Mouse (Mus musculus): ENCODE measurements around the gene Tmem266. TPM values are rescaled to one million over a fixed set of nuclear protein-coding genes. Genes with fewer than 3 reads are reported as not detected.

Tmem266 gene
- polyA plus RNA-seq, 1 experiment from 2014 or later, result 6.5 TPM

GRCm38 (mm10) chr9:55327234-55327615 lies 512 bp downstream of the Tmem266 start:
- under 1% methylated on average over 13 of the region's 13 CpGs for WGBS
- Histone ChIP-seq H3K9ac (ENCODE audit: low read depth, low read length) (peak overlapping the region; percentile 90), H3K36me3 (ENCODE audit: control insufficient read depth, insufficient read depth, low read length) (no peaks in the 10 kb centered on the region), H3K27ac (ENCODE audit: low read depth, low read length) (peak overlapping the region; percentile 72), H3K27me3 (replicated peaks; ENCODE audit: control insufficient read depth, insufficient read depth, low read length) (0 out of 2 replicates have a peak, but pooled peaks cover 2% of the 10 kb centered on the region), H3K4me3 (ENCODE audit: low read length) (peak overlapping the region; percentile 85), H3K9me3 (ENCODE audit: control insufficient read depth, low read length) (no peaks in the 10 kb centered on the region), H3K4me1 (ENCODE audit: control insufficient read depth, insufficient read depth, low read depth, low read length) (peaks cover 11% of the 10 kb centered on the region), H3K4me2 (ENCODE audit: low read length) (peak overlapping the region; percentile 84)
- 0 out of 2 replicates have a peak, but pooled peaks have one; percentile 7 for ATAC-seq

- 0 out of 2 replicates have a peak overlapping the region, but pooled peaks have one; percentile 14 for H3K9ac ChIP-seq (ENCODE audit: low read depth, low read length)
- whole genome bisulfite sequencing, result 25% methylated on average over 14 of the region's 14 CpGs
- peaks cover 19% of the 10 kb centered on the region for H3K4me1 ChIP-seq (ENCODE audit: control insufficient read depth, insufficient read depth, low read depth, low read length)
- peak overlapping the region; percentile 84 for H3K4me2 ChIP-seq (ENCODE audit: low read length)
- H3K36me3 ChIP-seq (ENCODE audit: control insufficient read depth, insufficient read depth, low read length), result no peaks in the 10 kb centered on the region
- ATAC-seq, result no peak
- H3K27ac ChIP-seq (ENCODE audit: low read depth, low read length), result no peak overlapping the region
- peak overlapping the region; percentile 27 for H3K4me3 ChIP-seq (ENCODE audit: low read length)
- no peaks in the 10 kb centered on the region for H3K9me3 ChIP-seq (ENCODE audit: control insufficient read depth, low read length)
- 0 out of 2 replicates have a peak, but pooled peaks cover 2% of the 10 kb centered on the region for H3K27me3 ChIP-seq (replicated peaks; ENCODE audit: control insufficient read depth, insufficient read depth, low read length)
These were observed 1.6 kb downstream of the Tmem266 start for GRCm38 (mm10) chr9:55328151-55328918.

- ATAC-seq, result no peak
- H3K4me3 ChIP-seq (ENCODE audit: low read length), result no peak overlapping the region
- 83% methylated on average over 6 of the region's 6 CpGs for WGBS
- 0 out of 2 replicates have a peak, but pooled peaks cover 2% of the 10 kb centered on the region for H3K27me3 ChIP-seq (replicated peaks; ENCODE audit: control insufficient read depth, insufficient read depth, low read length)
- no peaks in the 10 kb centered on the region for H3K36me3 ChIP-seq (ENCODE audit: control insufficient read depth, insufficient read depth, low read length)
- H3K9me3 ChIP-seq (ENCODE audit: control insufficient read depth, low read length), result no peaks in the 10 kb centered on the region
- no peak overlapping the region for H3K9ac ChIP-seq (ENCODE audit: low read depth, low read length)
- H3K4me2 ChIP-seq (ENCODE audit: low read length), result no peak overlapping the region
- H3K27ac ChIP-seq (ENCODE audit: low read depth, low read length), result no peak overlapping the region
- peaks cover 19% of the 10 kb centered on the region for H3K4me1 ChIP-seq (ENCODE audit: control insufficient read depth, insufficient read depth, low read depth, low read length)
These were observed 2.7 kb downstream of the Tmem266 start for GRCm38 (mm10) chr9:55329401-55329800.

GRCm38 (mm10) chr9:55332476-55332875 lies 5.8 kb downstream of the Tmem266 start:
- Histone ChIP-seq H3K27ac (ENCODE audit: low read depth, low read length) (no peak overlapping the region), H3K4me1 (ENCODE audit: control insufficient read depth, insufficient read depth, low read depth, low read length) (peaks cover 12% of the 10 kb centered on the region), H3K4me2 (ENCODE audit: low read length) (no peak overlapping the region; the same call in 1 of the 2 replicates), H3K9me3 (ENCODE audit: control insufficient read depth, low read length) (no peaks in the 10 kb centered on the region), H3K9ac (ENCODE audit: low read depth, low read length) (peak overlapping the region; percentile 16; the same call in 1 of the 2 replicates), H3K36me3 (ENCODE audit: control insufficient read depth, insufficient read depth, low read length) (no peaks in the 10 kb centered on the region), H3K27me3 (replicated peaks; ENCODE audit: control insufficient read depth, insufficient read depth, low read length) (0 out of 2 replicates have a peak, but pooled peaks cover 2% of the 10 kb centered on the region), H3K4me3 (ENCODE audit: low read length) (no peak overlapping the region)
- 43% methylated on average over 5 of the region's 5 CpGs for WGBS
- no peak for ATAC-seq

- H3K9me3 ChIP-seq (ENCODE audit: control insufficient read depth, low read length), result no peaks in the 10 kb centered on the region
- H3K4me2 ChIP-seq (ENCODE audit: low read length), result peak overlapping the region; percentile 4
- H3K36me3 ChIP-seq (ENCODE audit: control insufficient read depth, insufficient read depth, low read length), result no peaks in the 10 kb centered on the region
- H3K27ac ChIP-seq (ENCODE audit: low read depth, low read length), result no peak overlapping the region
- H3K27me3 ChIP-seq (replicated peaks; ENCODE audit: control insufficient read depth, insufficient read depth, low read length), result 0 out of 2 replicates have a peak, but pooled peaks cover 2% of the 10 kb centered on the region
- no peak for ATAC-seq
- H3K4me1 ChIP-seq (ENCODE audit: control insufficient read depth, insufficient read depth, low read depth, low read length), result peaks cover 11% of the 10 kb centered on the region
- peak overlapping the region; percentile 16; the same call in 1 of the 2 replicates for H3K9ac ChIP-seq (ENCODE audit: low read depth, low read length)
- 23% methylated on average over 7 of the region's 7 CpGs for WGBS
- H3K4me3 ChIP-seq (ENCODE audit: low read length), result no peak overlapping the region
These were observed 6.2 kb downstream of the Tmem266 start for GRCm38 (mm10) chr9:55332949-55333348.

DNA sequence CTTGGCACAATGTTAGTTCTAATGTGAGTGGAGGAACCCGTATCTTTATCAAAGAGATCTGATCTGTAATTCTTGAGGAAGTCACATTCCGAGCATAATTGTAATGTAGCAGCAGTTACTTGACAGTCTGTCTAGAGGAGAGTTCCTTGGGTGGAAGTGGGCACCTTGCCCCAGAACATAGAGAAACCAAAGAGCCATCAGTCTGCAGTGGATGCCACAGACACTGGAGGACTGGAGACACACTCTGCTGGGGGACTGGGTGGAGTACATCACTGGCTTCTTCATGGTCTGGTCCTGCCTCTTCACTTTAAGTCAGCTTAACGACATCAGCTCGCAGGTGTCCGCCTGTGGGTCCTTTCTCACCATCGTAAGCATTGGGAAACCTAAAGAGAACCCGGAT lies 17.5 kb downstream of the Tmem266 start:
- Histone ChIP-seq H3K36me3 (ENCODE audit: control insufficient read depth, insufficient read depth, low read length) (no peaks in the 10 kb centered on the region), H3K4me2 (ENCODE audit: low read length) (no peak overlapping the region), H3K27me3 (replicated peaks; ENCODE audit: control insufficient read depth, insufficient read depth, low read length) (no peaks in the 10 kb centered on the region), H3K9ac (ENCODE audit: low read depth, low read length) (no peak overlapping the region), H3K27ac (ENCODE audit: low read depth, low read length) (no peak overlapping the region), H3K4me1 (ENCODE audit: control insufficient read depth, insufficient read depth, low read depth, low read length) (no peaks in the 10 kb centered on the region), H3K9me3 (ENCODE audit: control insufficient read depth, low read length) (no peaks in the 10 kb centered on the region), H3K4me3 (ENCODE audit: low read length) (no peak overlapping the region)
- 88% methylated on average over 7 of the region's 7 CpGs for WGBS
- ATAC-seq, result no peak

DNA sequence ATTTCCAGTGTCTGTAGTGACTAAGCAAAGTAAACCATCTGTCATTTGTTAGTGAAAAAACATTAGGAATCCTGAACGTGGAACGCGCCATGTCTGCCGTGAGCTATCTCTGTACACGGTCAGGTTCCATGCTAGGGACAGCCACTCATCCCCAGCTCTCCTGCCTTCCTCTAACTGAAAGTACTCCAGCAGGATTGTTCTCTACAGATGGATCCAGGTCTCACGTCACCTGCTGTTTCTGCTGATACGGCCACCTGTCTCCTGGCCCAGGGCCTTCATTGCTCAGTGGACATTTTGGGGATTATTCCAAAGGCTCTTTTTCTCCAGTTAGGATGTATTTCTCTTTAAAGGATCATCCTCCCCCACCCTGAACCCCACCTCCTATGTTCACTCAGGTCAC lies 18.6 kb downstream of the Tmem266 start:
- Histone ChIP-seq H3K27me3 (replicated peaks; ENCODE audit: control insufficient read depth, insufficient read depth, low read length) (no peaks in the 10 kb centered on the region), H3K9ac (ENCODE audit: low read depth, low read length) (no peak overlapping the region), H3K27ac (ENCODE audit: low read depth, low read length) (no peak overlapping the region), H3K4me3 (ENCODE audit: low read length) (no peak overlapping the region), H3K9me3 (ENCODE audit: control insufficient read depth, low read length) (no peaks in the 10 kb centered on the region), H3K4me1 (ENCODE audit: control insufficient read depth, insufficient read depth, low read depth, low read length) (no peaks in the 10 kb centered on the region), H3K4me2 (ENCODE audit: low read length) (no peak overlapping the region), H3K36me3 (ENCODE audit: control insufficient read depth, insufficient read depth, low read length) (no peaks in the 10 kb centered on the region)
- ATAC-seq, result no peak
- WGBS, result 95% methylated on average over 7 of the region's 7 CpGs

GRCm38 (mm10) chr9:55348664-55349063 lies 22.0 kb downstream of the Tmem266 start:
- WGBS, result 76% methylated on average over 3 of the region's 3 CpGs
- H3K4me2 ChIP-seq (ENCODE audit: low read length), result no peak overlapping the region
- no peaks in the 10 kb centered on the region for H3K27me3 ChIP-seq (replicated peaks; ENCODE audit: control insufficient read depth, insufficient read depth, low read length)

GRCm38 (mm10) chr9:55354686-55355085 lies 28.0 kb downstream of the Tmem266 start:
- Histone ChIP-seq H3K27ac (ENCODE audit: low read depth, low read length) (no peak overlapping the region), H3K36me3 (ENCODE audit: control insufficient read depth, insufficient read depth, low read length) (no peaks in the 10 kb centered on the region), H3K9me3 (ENCODE audit: control insufficient read depth, low read length) (no peaks in the 10 kb centered on the region), H3K9ac (ENCODE audit: low read depth, low read length) (no peak overlapping the region), H3K4me1 (ENCODE audit: control insufficient read depth, insufficient read depth, low read depth, low read length) (no peaks in the 10 kb centered on the region), H3K27me3 (replicated peaks; ENCODE audit: control insufficient read depth, insufficient read depth, low read length) (no peaks in the 10 kb centered on the region), H3K4me2 (ENCODE audit: low read length) (no peak overlapping the region), H3K4me3 (ENCODE audit: low read length) (no peak overlapping the region)
- 61% methylated on average over 3 of the region's 3 CpGs for WGBS
- ATAC-seq, result no peak

More at GRCm38 (mm10) chr9:55348664-55349063, 22.0 kb downstream of the Tmem266 start:
- Histone ChIP-seq H3K4me3 (ENCODE audit: low read length) (no peak overlapping the region), H3K9ac (ENCODE audit: low read depth, low read length) (no peak overlapping the region), H3K4me1 (ENCODE audit: control insufficient read depth, insufficient read depth, low read depth, low read length) (no peaks in the 10 kb centered on the region), H3K9me3 (ENCODE audit: control insufficient read depth, low read length) (no peaks in the 10 kb centered on the region), H3K36me3 (ENCODE audit: control insufficient read depth, insufficient read depth, low read length) (no peaks in the 10 kb centered on the region), H3K27ac (ENCODE audit: low read depth, low read length) (no peak overlapping the region)
- no peak for ATAC-seq

All from hindbrain, embryonic 16.5 days (tissue).